Mouse (Mus musculus): ENCODE measurements around the gene Olfr573-ps1. TPM values are rescaled to one million over a fixed set of nuclear protein-coding genes. Genes with fewer than 3 reads are reported as not detected.

Gene Olfr573-ps1
- polyA plus RNA-seq, 1 experiment from 2014 or later: not detected

DNA sequence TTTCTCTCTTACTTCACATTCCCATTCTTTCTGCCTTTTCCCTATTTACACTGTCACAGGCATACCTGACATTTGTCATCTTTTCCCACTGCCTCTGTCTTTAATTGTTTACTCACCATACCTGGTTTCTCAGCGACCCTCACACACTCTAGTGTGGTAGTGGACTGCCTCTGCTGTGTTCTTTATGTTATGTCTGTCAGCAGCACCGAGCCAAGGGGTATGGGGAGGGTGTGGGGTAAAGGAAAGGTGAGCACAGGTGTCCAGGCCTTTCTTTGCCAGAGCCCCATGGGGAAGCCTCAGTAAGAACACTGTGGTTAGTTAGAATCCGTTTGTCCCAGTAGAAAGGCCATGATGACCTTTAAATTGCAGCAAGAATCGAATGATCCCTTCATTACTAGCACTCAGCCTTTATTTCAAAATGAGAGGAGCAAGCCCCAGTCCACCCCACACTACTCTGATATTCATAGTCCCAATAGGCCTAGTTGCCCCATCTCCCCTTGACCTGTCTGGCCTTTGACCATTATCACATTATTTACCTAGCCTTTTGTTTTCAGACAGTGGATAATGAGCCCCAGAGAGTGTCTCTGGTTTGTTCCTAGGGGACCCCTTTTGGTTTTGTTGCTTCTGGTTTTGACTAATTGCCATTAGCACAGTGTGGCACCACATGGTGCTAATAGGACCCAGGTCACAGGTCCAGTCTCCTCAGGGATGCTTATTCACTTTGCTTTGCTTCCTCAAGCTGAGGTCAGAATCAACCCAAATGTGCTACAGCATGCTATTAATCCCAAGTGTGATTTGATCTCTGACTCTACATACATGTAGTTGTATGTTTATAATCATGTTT is 25.1 kb downstream of the Olfr573-ps1 start, which contains the start of gene Olfr571:
Gene Olfr571 (minus strand): TSS at position 505 of the 844 bp plus-strand sequence.
- Histone ChIP-seq H3K4me1 (replicated peaks) (no peaks in the 10 kb centered on the region), H3K9ac (no peak within 1 kb of the TSS), H3K36me3 (no peaks in the 10 kb centered on the region), H3K27me3 (no peaks in the 10 kb centered on the region), H3K9me3 (no peaks in the 10 kb centered on the region), H3K4me3 (no peak within 1 kb of the TSS), H3K4me2 (no peak within 1 kb of the TSS), H3K27ac (replicated peaks) (no peak within 1 kb of the TSS)
- WGBS: 64% methylated on average over 4 of the region's 4 CpGs
- no peak for ATAC-seq (ENCODE audit: low FRiP score, low read depth)

DNA sequence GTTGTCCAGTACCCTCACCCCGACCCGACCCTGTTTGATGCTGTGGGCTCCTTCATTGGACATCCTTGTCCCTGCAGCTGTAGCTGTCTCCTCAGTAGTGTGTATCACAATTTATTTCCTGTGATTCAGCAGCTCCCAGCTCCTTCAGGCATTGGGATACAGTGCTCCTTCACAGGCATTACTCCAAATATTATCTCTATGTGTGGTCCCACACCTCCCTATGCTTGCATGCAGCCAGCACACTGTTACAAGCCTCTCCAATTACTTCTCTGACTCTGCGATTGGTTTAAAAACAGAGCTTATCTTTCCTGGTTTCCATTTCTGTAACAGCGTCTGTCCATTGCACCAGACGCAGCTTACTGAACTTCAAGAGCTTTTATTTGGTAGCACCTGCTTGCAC is 26.0 kb downstream of the Olfr573-ps1 start:
- no peak overlapping the region for H3K27ac ChIP-seq (replicated peaks)
- WGBS: 87% methylated on average over 5 of the region's 5 CpGs
- H3K9me3 ChIP-seq: no peaks in the 10 kb centered on the region
- H3K27me3 ChIP-seq: no peaks in the 10 kb centered on the region
- no peak overlapping the region for H3K4me3 ChIP-seq
- no peaks in the 10 kb centered on the region for H3K4me1 ChIP-seq (replicated peaks)
- no peak overlapping the region for H3K4me2 ChIP-seq
- H3K9ac ChIP-seq: no peak overlapping the region
- H3K36me3 ChIP-seq: no peaks in the 10 kb centered on the region
- no peak for ATAC-seq (ENCODE audit: low FRiP score, low read depth)

DNA sequence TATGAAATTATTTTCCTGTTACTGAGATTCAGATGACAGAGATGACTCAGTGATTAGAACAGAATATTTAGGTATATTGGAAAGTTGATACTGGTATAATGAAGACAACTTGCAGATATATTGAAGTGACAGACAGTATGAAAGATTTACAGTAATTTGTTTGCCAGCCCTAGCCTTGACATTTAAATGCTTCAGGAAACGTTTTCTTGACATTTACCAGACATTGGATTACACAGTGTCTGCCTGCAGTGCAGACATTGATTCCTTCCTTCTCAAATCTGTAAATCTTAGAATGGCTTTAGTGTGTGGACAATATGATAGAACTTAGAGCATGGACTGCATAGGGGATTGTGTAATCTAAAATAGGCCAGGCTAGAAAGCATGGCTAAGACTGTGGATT is 27.1 kb downstream of the Olfr573-ps1 start:
- 53% methylated on average over 1 of the region's 1 CpGs for WGBS
- H3K9ac ChIP-seq: no peak overlapping the region
- no peak overlapping the region for H3K27ac ChIP-seq (replicated peaks)
- H3K27me3 ChIP-seq: no peaks in the 10 kb centered on the region
- no peaks in the 10 kb centered on the region for H3K4me1 ChIP-seq (replicated peaks)
- no peak for ATAC-seq (ENCODE audit: low FRiP score, low read depth)
- H3K36me3 ChIP-seq: no peaks in the 10 kb centered on the region
- H3K4me3 ChIP-seq: no peak overlapping the region
- H3K4me2 ChIP-seq: no peak overlapping the region
- H3K9me3 ChIP-seq: no peaks in the 10 kb centered on the region

Other genes with a start within 250 kb of the Olfr573-ps1 start
- gene Olfr557, start 246.7 kb downstream of the Olfr573-ps1 start, polyA plus RNA-seq (2015; fragmentation: Nextera tagmentation; extraction: Ambion mirVana): not detected in 2 replicates
- 0.13 and 0.14 TPM in 2 replicates for gene Olfr558, start 240.4 kb downstream of the Olfr573-ps1 start, polyA plus RNA-seq (2015; fragmentation: Nextera tagmentation; extraction: Ambion mirVana)
- not detected in 2 replicates for gene Olfr33, start 223.5 kb downstream of the Olfr573-ps1 start, polyA plus RNA-seq (2015; fragmentation: Nextera tagmentation; extraction: Ambion mirVana)
- not detected in 2 replicates for gene Olfr559, start 215.1 kb downstream of the Olfr573-ps1 start, polyA plus RNA-seq (2015; fragmentation: Nextera tagmentation; extraction: Ambion mirVana)
- gene Olfr560, start 183.2 kb downstream of the Olfr573-ps1 start, polyA plus RNA-seq (2015; fragmentation: Nextera tagmentation; extraction: Ambion mirVana): not detected in 2 replicates
- gene Olfr78, start 183.1 kb downstream of the Olfr573-ps1 start, polyA plus RNA-seq (2015; fragmentation: Nextera tagmentation; extraction: Ambion mirVana): 0.12 TPM in 1 of 2 replicates, not detected in the other
- not detected in 2 replicates for gene Olfr561, start 171.4 kb downstream of the Olfr573-ps1 start, polyA plus RNA-seq (2015; fragmentation: Nextera tagmentation; extraction: Ambion mirVana)
- gene Olfr564, start 139.1 kb downstream of the Olfr573-ps1 start, polyA plus RNA-seq (2015; fragmentation: Nextera tagmentation; extraction: Ambion mirVana): not detected in 2 replicates
- not detected in 2 replicates for gene Olfr566, start 83.8 kb downstream of the Olfr573-ps1 start, polyA plus RNA-seq (2015; fragmentation: Nextera tagmentation; extraction: Ambion mirVana)
- gene Olfr568, start 65.5 kb downstream of the Olfr573-ps1 start, polyA plus RNA-seq (2015; fragmentation: Nextera tagmentation; extraction: Ambion mirVana): not detected in 2 replicates
- not detected in 2 replicates for gene Olfr569, start 51.7 kb downstream of the Olfr573-ps1 start, polyA plus RNA-seq (2015; fragmentation: Nextera tagmentation; extraction: Ambion mirVana)
- gene Olfr570, start 48.0 kb downstream of the Olfr573-ps1 start, polyA plus RNA-seq (2015; fragmentation: Nextera tagmentation; extraction: Ambion mirVana): 0.14 TPM in 1 of 2 replicates, not detected in the other
- gene Olfr571, start 25.0 kb downstream of the Olfr573-ps1 start, polyA plus RNA-seq (2015; fragmentation: Nextera tagmentation; extraction: Ambion mirVana): not detected in 2 replicates
- gene Olfr572, start 18.2 kb downstream of the Olfr573-ps1 start, polyA plus RNA-seq (2015; fragmentation: Nextera tagmentation; extraction: Ambion mirVana): not detected in 2 replicates
- gene Olfr574, start 5.9 kb upstream of the Olfr573-ps1 start, polyA plus RNA-seq (2015; fragmentation: Nextera tagmentation; extraction: Ambion mirVana): not detected in 2 replicates
- gene Olfr575, start 16.2 kb upstream of the Olfr573-ps1 start, polyA plus RNA-seq (2015; fragmentation: Nextera tagmentation; extraction: Ambion mirVana): not detected in 2 replicates
- gene Olfr576, start 20.1 kb upstream of the Olfr573-ps1 start, polyA plus RNA-seq (2015; fragmentation: Nextera tagmentation; extraction: Ambion mirVana): not detected in 2 replicates
- gene Olfr577, start 33.4 kb upstream of the Olfr573-ps1 start, polyA plus RNA-seq (2015; fragmentation: Nextera tagmentation; extraction: Ambion mirVana): not detected in 2 replicates
- gene Olfr578, start 46.7 kb upstream of the Olfr573-ps1 start, polyA plus RNA-seq (2015; fragmentation: Nextera tagmentation; extraction: Ambion mirVana): not detected in 2 replicates
- gene Olfr582, start 95.4 kb upstream of the Olfr573-ps1 start, polyA plus RNA-seq (2015; fragmentation: Nextera tagmentation; extraction: Ambion mirVana): not detected in 2 replicates
- not detected in 2 replicates for gene Olfr583, start 108.7 kb upstream of the Olfr573-ps1 start, polyA plus RNA-seq (2015; fragmentation: Nextera tagmentation; extraction: Ambion mirVana)
- not detected in 2 replicates for gene Olfr584, start 139.3 kb upstream of the Olfr573-ps1 start, polyA plus RNA-seq (2015; fragmentation: Nextera tagmentation; extraction: Ambion mirVana)
- gene Olfr585, start 155.1 kb upstream of the Olfr573-ps1 start, polyA plus RNA-seq (2015; fragmentation: Nextera tagmentation; extraction: Ambion mirVana): not detected in 2 replicates
- not detected in 2 replicates for gene Olfr586, start 183.1 kb upstream of the Olfr573-ps1 start, polyA plus RNA-seq (2015; fragmentation: Nextera tagmentation; extraction: Ambion mirVana)
- gene Olfr588-ps1, start 198.3 kb upstream of the Olfr573-ps1 start, polyA plus RNA-seq (2015; fragmentation: Nextera tagmentation; extraction: Ambion mirVana): not detected in 2 replicates
- gene Olfr589, start 213.8 kb upstream of the Olfr573-ps1 start, polyA plus RNA-seq (2015; fragmentation: Nextera tagmentation; extraction: Ambion mirVana): not detected in 2 replicates
- gene Olfr591, start 235.8 kb upstream of the Olfr573-ps1 start, polyA plus RNA-seq (2015; fragmentation: Nextera tagmentation; extraction: Ambion mirVana): not detected in 2 replicates
- not detected in 2 replicates for gene Olfr592, start 242.2 kb upstream of the Olfr573-ps1 start, polyA plus RNA-seq (2015; fragmentation: Nextera tagmentation; extraction: Ambion mirVana)

Measured in hindbrain, embryonic 15.5 days (tissue).